Mouse (Mus musculus) megakaryocyte, embryonic 14.5 days (primary cell): ENCODE measurements at regions not wholly inside any gene's neighbourhood (a gene's known extent, or its start where the extent isn't known, plus 50 kb on each side); places are given as distances from the start of the nearest gene placed in this dataset.

Experiments
- FLI1 ChIP-seq: IDR thresholded peaks from 2 replicates; pipeline ENCODE4 v1.6.1; 2012; ENCODE audit warnings: low read length, inconsistent platforms, mixed read lengths
- GATA1 ChIP-seq: IDR thresholded peaks from 3 replicates; pipeline ENCODE4 v1.6.1; 2012; ENCODE audit warnings: mixed read lengths, low read length, inconsistent platforms, borderline replicate concordance

GRCm38 (mm10) chr1:157806296-157806695 lies 299.8 kb downstream of the Sec16b start:
- TF ChIP-seq GATA1 (no peak), FLI1 (no peak)
